In the genomic region with DNA sequence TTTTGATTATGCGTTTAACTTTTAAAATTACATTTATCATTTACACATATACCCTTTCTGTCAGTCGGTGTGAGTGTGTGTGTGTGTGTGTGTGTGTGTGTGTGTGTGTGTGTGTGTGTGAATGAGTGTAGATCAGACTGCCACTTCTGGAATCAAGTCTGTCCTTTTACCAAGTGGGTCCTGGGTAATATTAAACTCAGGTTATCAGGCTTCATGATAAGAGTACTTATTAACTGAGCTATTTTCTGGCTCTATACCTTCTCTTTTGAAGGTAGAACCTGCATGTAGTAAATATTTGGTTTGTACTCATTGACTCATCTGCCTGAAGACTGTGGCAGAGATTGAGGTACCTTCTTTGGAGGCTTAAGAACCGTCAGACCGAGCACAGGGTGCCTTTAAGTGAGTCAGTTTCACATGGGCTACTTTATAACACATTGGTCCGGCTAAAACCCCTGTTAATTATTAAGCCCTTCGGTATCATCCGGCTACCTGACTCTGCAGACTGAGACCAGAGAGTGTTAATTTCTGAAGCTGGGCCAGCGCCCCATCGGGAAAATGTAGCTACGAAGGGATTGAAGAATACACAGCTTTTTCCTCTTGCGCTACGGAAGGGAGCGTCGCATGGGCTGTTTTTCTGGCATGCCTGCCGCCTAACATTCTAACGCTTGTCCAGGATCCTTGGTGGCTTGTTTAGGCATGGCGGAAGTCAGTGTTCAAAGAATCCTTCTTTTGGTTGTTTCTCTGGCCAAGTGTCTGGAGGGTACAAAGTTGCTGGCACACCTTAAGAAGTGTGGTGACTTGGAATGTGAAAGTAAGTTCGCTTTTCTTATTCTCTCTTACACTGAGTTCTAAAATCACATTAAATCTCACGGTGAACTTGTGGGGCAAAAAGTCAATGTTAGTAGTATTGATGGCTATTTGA, we compare ENCODE assay signal across 7 mouse cellular contexts. TPM values are rescaled to one million over a fixed set of nuclear protein-coding genes. Genes with fewer than 3 reads are reported as not detected.
DNase-seq lines count a peak whose midpoint lies in the region; ATAC-seq and TF ChIP-seq lines count a peak whose summit lies in the region.

Mia2 (plus strand) TSS at position 696 of the 922 bp plus-strand sequence.

- H3K9ac ChIP-seq in liver, embryonic 15.5 days, result no peak within 1 kb of the TSS

- no peak within 1 kb of the TSS for H3K4me3 ChIP-seq in embryonic facial prominence, embryonic 10.5 days
- no peak within 1 kb of the TSS for H3K4me3 ChIP-seq in heart, embryonic 10.5 days
- peak within 1 kb of the TSS; percentile 40 for H3K4me3 ChIP-seq in liver, embryonic 15.5 days (replicated peaks)
- H3K4me3 ChIP-seq in olfactory bulb, adult 2 months (ENCODE audit: insufficient read depth, low read depth, low read length), result no peak within 1 kb of the TSS

- TF ChIP-seq POLR2A in olfactory bulb, adult 2 months (IDR thresholded peaks at IDR 0.05; ENCODE audit: insufficient read depth, low read depth, low read length), result no peak

- no peaks in the 10 kb centered on the region for H3K9me3 ChIP-seq in embryonic facial prominence, embryonic 10.5 days
- no peaks in the 10 kb centered on the region for H3K9me3 ChIP-seq in heart, embryonic 10.5 days
- no peaks in the 10 kb centered on the region for H3K9me3 ChIP-seq in liver, embryonic 15.5 days (replicated peaks)

- peak; percentile 62; the same call in 1 of the 2 replicates for ATAC-seq in liver, embryonic 15.5 days (ENCODE audit: insufficient read depth)

- H3K36me3 ChIP-seq in embryonic facial prominence, embryonic 10.5 days (replicated peaks), result no peaks in the 10 kb centered on the region
- no peaks in the 10 kb centered on the region for H3K36me3 ChIP-seq in heart, embryonic 10.5 days
- H3K36me3 ChIP-seq in liver, embryonic 15.5 days (replicated peaks), result no peaks in the 10 kb centered on the region

- H3K27ac ChIP-seq in embryonic facial prominence, embryonic 10.5 days (replicated peaks), result no peak within 1 kb of the TSS
- no peak within 1 kb of the TSS for H3K27ac ChIP-seq in heart, embryonic 10.5 days
- H3K27ac ChIP-seq in liver, embryonic 15.5 days (replicated peaks), result peak within 1 kb of the TSS; percentile 59
- no peak within 1 kb of the TSS for H3K27ac ChIP-seq in olfactory bulb, adult 2 months (ENCODE audit: insufficient read depth, low read depth, low read length)

- 85% methylated on average over 19 of the region's 19 CpGs for WGBS in embryonic facial prominence, embryonic 10.5 days
- WGBS in heart, embryonic 10.5 days, result 80% methylated on average over 19 of the region's 19 CpGs
- WGBS in liver, embryonic 15.5 days (ENCODE audit: insufficient replicate concordance), result 72% methylated on average over 19 of the region's 19 CpGs
- WGBS in olfactory bulb, adult 2 months, result 86% methylated on average over 19 of the region's 19 CpGs

- peak; percentile 9 for DNase-seq in adrenal gland, adult 2 months
- DNase-seq in embryonic facial prominence, embryonic 10.5 days (ENCODE audit: low spot score), result no peak
- DNase-seq in heart, embryonic 10.5 days (ENCODE audit: low spot score), result no peak
- DNase-seq in kidney, adult 9 months, result peak; percentile 91
- no peak for DNase-seq in cerebellum, adult 18-20 months

- H3K27me3 ChIP-seq in embryonic facial prominence, embryonic 10.5 days (replicated peaks; ENCODE audit: low read depth, poor library complexity, severe bottlenecking), result no peaks in the 10 kb centered on the region
- H3K27me3 ChIP-seq in heart, embryonic 10.5 days (ENCODE audit: insufficient read depth, poor library complexity, severe bottlenecking), result no peaks in the 10 kb centered on the region
- H3K27me3 ChIP-seq in liver, embryonic 15.5 days, result no peaks in the 10 kb centered on the region

- H3K4me2 ChIP-seq in liver, embryonic 15.5 days, result peak within 1 kb of the TSS; percentile 13

- H3K4me1 ChIP-seq in embryonic facial prominence, embryonic 10.5 days, result no peaks in the 10 kb centered on the region
- no peaks in the 10 kb centered on the region for H3K4me1 ChIP-seq in heart, embryonic 10.5 days
- H3K4me1 ChIP-seq in liver, embryonic 15.5 days (replicated peaks), result no peaks in the 10 kb centered on the region
- H3K4me1 ChIP-seq in olfactory bulb, adult 2 months (ENCODE audit: control insufficient read depth, insufficient read depth, low read length), result no peaks in the 10 kb centered on the region

- TF ChIP-seq CTCF in olfactory bulb, adult 2 months (IDR thresholded peaks at IDR 0.05; ENCODE audit: insufficient read depth, low read depth, low read length), result no peak

RNA-seq across cellular contexts. Expression of gene Mia2, which starts in this region (rescaled TPM):
- total RNA-seq in adrenal gland, adult 2 months (2021), result 100 to 1,000 TPM; 114 to 180 TPM
- 20.8 and 31.9 TPM in 2 replicates for polyA plus RNA-seq in adrenal gland, adult 2 months (2012; rRNA removed)
- 45.2 and 47.0 TPM in 2 replicates for polyA plus RNA-seq in embryonic facial prominence, embryonic 10.5 days (2016; fragmentation: Nextera tagmentation; extraction: Ambion mirVana)
- polyA plus RNA-seq in heart, embryonic 10.5 days (2016; fragmentation: Nextera tagmentation; extraction: Ambion mirVana), result 38.0 and 50.8 TPM in 2 replicates
- 45.0 and 46.1 TPM in 2 replicates for polyA plus RNA-seq in liver, embryonic 15.5 days (2015; fragmentation: Nextera tagmentation; extraction: Ambion mirVana)
- 493 TPM in 1 of 2 replicates, not detected in the other for polyA plus RNA-seq in olfactory bulb, adult 2 months (2012; ENCODE audit: insufficient read depth, insufficient read length, low replicate concordance, missing spikeins)

Comparison
In these comparisons a context has a peak if more than half of its experiments do, and no peak if none do; other contexts are left out.
1. DNase-seq: peak in adrenal gland, adult 2 months (single experiment) and kidney, adult 9 months (single experiment); none in embryonic facial prominence, embryonic 10.5 days (single experiment), heart, embryonic 10.5 days (single experiment) and cerebellum, adult 18-20 months (0 of 2).